Mouse (Mus musculus): ENCODE results near the gene Agtr1a.

Agtr1a gene

GRCm38 (mm10) chr13:30362048-30362447, 25.8 kb downstream of the Agtr1a start:
- DNase-seq (ENCODE audit: low read depth in 1 of 2, low spot score in 2 of 2), result no peak

- no peak for DNase-seq (ENCODE audit: low read depth in 1 of 2, low spot score in 2 of 2)
Observed at GRCm38 (mm10) chr13:30364097-30364625, 27.9 kb downstream of the Agtr1a start.

GRCm38 (mm10) chr13:30364780-30365179, 28.5 kb downstream of the Agtr1a start:
- no peak for DNase-seq (ENCODE audit: low read depth in 1 of 2, low spot score in 2 of 2)

GRCm38 (mm10) chr13:30365378-30365777, 29.1 kb downstream of the Agtr1a start:
- DNase-seq (ENCODE audit: low read depth in 1 of 2, low spot score in 2 of 2), result no peak

- DNase-seq (ENCODE audit: low read depth in 1 of 2, low spot score in 2 of 2), result no peak
Observed at GRCm38 (mm10) chr13:30368116-30368515, 31.9 kb downstream of the Agtr1a start.

GRCm38 (mm10) chr13:30368746-30369145, 32.5 kb downstream of the Agtr1a start:
- no peak for DNase-seq (ENCODE audit: low read depth in 1 of 2, low spot score in 2 of 2)

GRCm38 (mm10) chr13:30378868-30379267, 42.6 kb downstream of the Agtr1a start:
- DNase-seq (ENCODE audit: low read depth in 1 of 2, low spot score in 2 of 2), result no peak

GRCm38 (mm10) chr13:30385183-30385582, 48.9 kb downstream of the Agtr1a start:
- no peak for DNase-seq (ENCODE audit: low read depth in 1 of 2, low spot score in 2 of 2)

GRCm38 (mm10) chr13:30394123-30394522, 57.9 kb downstream of the Agtr1a start:
- DNase-seq (ENCODE audit: low read depth in 1 of 2, low spot score in 2 of 2), result no peak

GRCm38 (mm10) chr13:30396431-30396830, 60.2 kb downstream of the Agtr1a start:
- DNase-seq (ENCODE audit: low read depth in 1 of 2, low spot score in 2 of 2), result no peak

GRCm38 (mm10) chr13:30398852-30399251, 62.6 kb downstream of the Agtr1a start:
- DNase-seq (ENCODE audit: low read depth in 1 of 2, low spot score in 2 of 2), result no peak

- DNase-seq (ENCODE audit: low read depth in 1 of 2, low spot score in 2 of 2), result no peak
Observed at GRCm38 (mm10) chr13:30400621-30401020, 64.4 kb downstream of the Agtr1a start.

- DNase-seq (ENCODE audit: low read depth in 1 of 2, low spot score in 2 of 2), result no peak
Observed at GRCm38 (mm10) chr13:30403874-30404273, 67.6 kb downstream of the Agtr1a start.

- no peak for DNase-seq (ENCODE audit: low read depth in 1 of 2, low spot score in 2 of 2)
Observed at GRCm38 (mm10) chr13:30418611-30419010, 82.4 kb downstream of the Agtr1a start.

- no peak for DNase-seq (ENCODE audit: low read depth in 1 of 2, low spot score in 2 of 2)
Observed at GRCm38 (mm10) chr13:30427008-30427407, 90.8 kb downstream of the Agtr1a start.

GRCm38 (mm10) chr13:30427436-30427835, 91.2 kb downstream of the Agtr1a start:
- DNase-seq (ENCODE audit: low read depth in 1 of 2, low spot score in 2 of 2), result no peak
